Mouse (Mus musculus): Measurements from ENCODE around the gene Dennd6b. TPM values are rescaled to one million over a fixed set of nuclear protein-coding genes. Genes with fewer than 3 reads are reported as not detected.

Dennd6b gene
- polyA plus RNA-seq, 1 experiment from 2014 or later = 40.7 TPM

DNA sequence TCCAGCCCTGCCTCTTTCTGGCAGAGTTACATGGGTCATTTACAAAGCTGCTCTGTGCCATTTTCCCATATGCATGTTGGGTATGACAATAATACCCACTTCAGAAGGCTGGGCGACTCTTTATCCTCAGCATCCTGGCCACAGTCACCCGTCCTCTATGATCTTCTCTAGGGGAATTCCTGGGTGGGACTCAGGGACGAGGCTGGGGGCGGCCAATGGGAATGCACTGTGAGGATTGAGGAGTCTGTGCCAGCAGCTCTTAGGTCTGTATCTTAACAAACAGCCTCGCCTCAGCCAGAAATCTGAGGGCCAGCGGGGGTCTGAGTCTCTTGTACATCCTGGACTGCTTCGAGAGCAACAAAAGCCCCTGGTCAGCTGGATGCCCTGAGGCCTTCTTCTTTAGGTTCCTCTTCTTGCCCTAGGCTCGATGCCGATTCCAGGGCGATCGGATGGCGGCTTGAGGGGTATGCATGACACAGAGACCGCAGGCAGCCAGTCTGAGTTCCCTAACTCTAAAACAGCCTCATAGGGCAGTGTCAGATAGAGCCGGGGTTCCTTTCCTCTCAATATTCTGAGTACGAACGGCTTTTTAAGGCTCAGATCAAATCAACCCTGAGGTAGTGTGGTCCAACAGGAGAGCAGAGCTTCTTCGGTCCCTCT is 23.9 kb downstream of the Dennd6b start:
- Histone ChIP-seq H3K4me2 (peak overlapping the region; percentile 99), H3K4me1 (peaks cover 85% of the 10 kb centered on the region), H3K4me3 (peak overlapping the region; percentile 56), H3K27me3 (no peaks in the 10 kb centered on the region), H3K36me3 (ENCODE audit: poor library complexity, severe bottlenecking) (peaks cover 32% of the 10 kb centered on the region), H3K9me3 (replicated peaks) (no peaks in the 10 kb centered on the region), H3K27ac (peak overlapping the region; percentile 90), H3K9ac (peak overlapping the region; percentile 73)
- no peak for ATAC-seq
- 15% methylated on average over 17 of the region's 17 CpGs for whole genome bisulfite sequencing

DNA sequence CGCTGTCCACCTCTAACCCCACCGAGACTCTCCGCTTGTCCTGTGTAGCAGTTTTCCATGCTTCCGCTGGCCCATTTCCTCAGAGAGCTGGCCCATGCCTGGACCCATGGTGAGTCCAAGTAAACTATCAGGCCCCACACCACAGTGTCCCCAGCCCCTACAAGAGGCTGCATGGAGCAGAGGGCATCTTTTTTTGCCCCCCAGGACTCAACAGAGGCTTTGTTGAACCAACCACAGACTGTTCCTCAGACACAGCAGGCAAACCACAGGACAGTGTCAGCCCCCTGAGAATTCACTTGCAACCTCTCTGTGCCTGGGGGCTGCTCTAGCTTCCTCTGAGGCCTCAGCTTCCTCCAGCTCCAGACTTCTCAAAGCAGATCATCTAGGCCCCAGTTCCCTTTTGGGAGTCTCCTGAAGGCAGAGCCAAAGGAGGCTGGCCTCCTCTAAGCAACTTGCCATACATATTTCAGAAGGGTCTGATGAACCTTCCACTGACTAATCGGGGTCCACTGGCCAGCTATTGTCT is 24.7 kb downstream of the Dennd6b start:
- Histone ChIP-seq H3K9ac (no peak overlapping the region), H3K9me3 (replicated peaks) (no peaks in the 10 kb centered on the region), H3K4me1 (peaks cover 77% of the 10 kb centered on the region), H3K27ac (no peak overlapping the region), H3K27me3 (no peaks in the 10 kb centered on the region), H3K4me2 (peak overlapping the region; percentile 99; the same call in 1 of the 2 replicates), H3K36me3 (ENCODE audit: poor library complexity, severe bottlenecking) (peaks cover 40% of the 10 kb centered on the region), H3K4me3 (no peak overlapping the region)
- ATAC-seq = no peak
- 95% methylated on average over 5 of the region's 5 CpGs for WGBS

DNA sequence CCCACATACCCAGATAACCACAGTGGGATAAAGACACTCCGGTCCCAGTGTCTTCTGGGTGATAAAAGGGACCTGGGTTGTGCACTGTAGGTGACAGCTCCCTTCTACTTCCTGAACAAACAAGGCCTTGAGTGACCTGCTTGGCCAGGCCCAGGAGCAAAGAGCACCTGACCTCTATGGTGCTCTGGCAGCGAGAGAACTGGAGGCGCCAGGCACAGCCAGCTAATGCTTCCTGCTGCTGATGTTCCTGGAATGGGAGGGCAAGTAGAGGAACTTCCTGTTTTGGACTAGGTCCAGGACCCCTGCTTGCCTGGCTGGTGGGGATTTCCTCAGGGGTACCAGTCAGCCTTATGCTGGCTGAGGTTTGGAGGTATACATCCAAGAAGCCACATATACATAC is 26.2 kb downstream of the Dennd6b start:
- 0 out of 2 replicates have a peak overlapping the region, but pooled peaks have one; percentile 27 for H3K9ac ChIP-seq
- H3K4me1 ChIP-seq = peaks cover 62% of the 10 kb centered on the region
- no peaks in the 10 kb centered on the region for H3K9me3 ChIP-seq (replicated peaks)
- no peak overlapping the region for H3K4me3 ChIP-seq
- peaks cover 55% of the 10 kb centered on the region for H3K36me3 ChIP-seq (ENCODE audit: poor library complexity, severe bottlenecking)
- no peaks in the 10 kb centered on the region for H3K27me3 ChIP-seq
- H3K4me2 ChIP-seq = no peak overlapping the region
- WGBS = 73% methylated on average over 3 of the region's 3 CpGs
- no peak for ATAC-seq
- H3K27ac ChIP-seq = peak overlapping the region; percentile 41

DNA sequence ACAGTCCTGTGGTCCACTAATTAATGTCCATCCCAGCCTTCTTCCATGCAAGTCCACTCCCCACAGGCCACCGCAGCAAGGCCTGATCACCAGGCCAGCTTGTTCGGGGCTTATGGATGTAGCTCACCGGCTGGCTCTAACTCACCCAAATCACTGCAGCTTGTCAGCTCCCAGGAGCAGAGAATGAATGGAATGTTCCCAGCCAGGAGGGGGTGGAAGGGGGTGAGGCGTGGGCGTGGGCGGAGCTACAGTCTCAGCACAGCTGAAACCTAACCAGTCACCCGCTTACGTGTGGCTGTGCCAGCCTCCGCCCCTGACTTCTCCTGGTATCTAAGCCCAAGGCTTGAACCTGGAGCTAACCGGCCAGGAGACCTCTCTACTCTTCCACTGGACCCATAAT is 26.9 kb downstream of the Dennd6b start:
- H3K9me3 ChIP-seq (replicated peaks) = no peaks in the 10 kb centered on the region
- peak overlapping the region; percentile 60; the same call in 1 of the 2 replicates for H3K27ac ChIP-seq
- peak overlapping the region; percentile 15; the same call in 1 of the 2 replicates for H3K4me2 ChIP-seq
- peaks cover 56% of the 10 kb centered on the region for H3K4me1 ChIP-seq
- H3K27me3 ChIP-seq = no peaks in the 10 kb centered on the region
- 3% methylated on average over 10 of the region's 10 CpGs for WGBS
- peaks cover 61% of the 10 kb centered on the region for H3K36me3 ChIP-seq (ENCODE audit: poor library complexity, severe bottlenecking)
- peak overlapping the region; percentile 27; the same call in 1 of the 2 replicates for H3K9ac ChIP-seq
- peak; percentile 71 for ATAC-seq
- no peak overlapping the region for H3K4me3 ChIP-seq

DNA sequence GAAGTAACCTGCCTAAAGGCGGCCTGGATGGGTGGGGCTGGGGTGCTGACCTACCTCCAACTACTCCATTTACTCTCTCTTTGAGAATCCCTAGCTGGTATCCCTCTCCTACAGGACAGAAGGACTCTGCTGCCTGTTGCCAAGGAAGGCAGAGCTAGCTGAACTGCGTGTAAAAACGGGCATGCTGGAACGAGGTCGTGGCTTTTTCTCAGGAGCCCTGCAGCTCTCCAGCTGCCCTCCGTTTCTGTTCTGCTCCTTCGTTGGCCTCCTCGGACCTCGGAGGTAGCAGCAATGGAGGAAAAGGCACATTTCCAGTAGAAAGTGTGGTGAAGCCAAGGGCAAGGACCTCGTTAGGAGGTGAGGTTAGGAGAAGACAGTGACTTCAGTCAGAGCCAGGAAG is 27.4 kb downstream of the Dennd6b start:
- peak overlapping the region; percentile 60; the same call in 1 of the 2 replicates for H3K27ac ChIP-seq
- H3K4me2 ChIP-seq = peak overlapping the region; percentile 15; the same call in 1 of the 2 replicates
- no peaks in the 10 kb centered on the region for H3K27me3 ChIP-seq
- 52% methylated on average over 10 of the region's 10 CpGs for WGBS
- H3K4me3 ChIP-seq = no peak overlapping the region
- peaks cover 67% of the 10 kb centered on the region for H3K36me3 ChIP-seq (ENCODE audit: poor library complexity, severe bottlenecking)
- ATAC-seq = no peak
- H3K9me3 ChIP-seq (replicated peaks) = no peaks in the 10 kb centered on the region
- H3K4me1 ChIP-seq = peaks cover 50% of the 10 kb centered on the region
- peak overlapping the region; percentile 27; the same call in 1 of the 2 replicates for H3K9ac ChIP-seq

DNA sequence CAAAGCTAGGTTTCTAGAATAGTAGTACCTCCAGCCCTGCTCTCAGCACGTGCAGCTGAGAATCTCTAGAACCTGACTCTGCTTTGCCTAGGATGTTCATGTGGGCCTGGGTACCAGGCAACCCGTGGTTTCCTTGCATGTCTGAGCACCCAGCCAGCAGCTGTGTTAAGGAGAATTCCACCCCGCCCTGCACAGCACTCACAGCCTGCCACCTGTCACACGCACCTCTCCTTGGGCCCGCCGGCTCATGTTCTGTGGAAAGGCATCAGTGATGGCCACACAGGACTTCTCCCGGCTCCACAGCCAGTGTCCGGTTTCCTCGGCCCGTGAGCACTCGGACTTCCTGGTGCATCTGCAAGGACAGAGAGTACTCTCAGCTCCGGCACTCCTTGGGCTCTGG is 30.8 kb downstream of the Dennd6b start:
- no peaks in the 10 kb centered on the region for H3K9me3 ChIP-seq (replicated peaks)
- H3K4me3 ChIP-seq = no peak overlapping the region
- no peak overlapping the region for H3K4me2 ChIP-seq
- ATAC-seq = no peak
- H3K27me3 ChIP-seq = no peaks in the 10 kb centered on the region
- H3K4me1 ChIP-seq = peaks cover 18% of the 10 kb centered on the region
- peaks cover 96% of the 10 kb centered on the region for H3K36me3 ChIP-seq (ENCODE audit: poor library complexity, severe bottlenecking)
- H3K9ac ChIP-seq = no peak overlapping the region
- no peak overlapping the region for H3K27ac ChIP-seq
- 94% methylated on average over 12 of the region's 12 CpGs for WGBS

DNA sequence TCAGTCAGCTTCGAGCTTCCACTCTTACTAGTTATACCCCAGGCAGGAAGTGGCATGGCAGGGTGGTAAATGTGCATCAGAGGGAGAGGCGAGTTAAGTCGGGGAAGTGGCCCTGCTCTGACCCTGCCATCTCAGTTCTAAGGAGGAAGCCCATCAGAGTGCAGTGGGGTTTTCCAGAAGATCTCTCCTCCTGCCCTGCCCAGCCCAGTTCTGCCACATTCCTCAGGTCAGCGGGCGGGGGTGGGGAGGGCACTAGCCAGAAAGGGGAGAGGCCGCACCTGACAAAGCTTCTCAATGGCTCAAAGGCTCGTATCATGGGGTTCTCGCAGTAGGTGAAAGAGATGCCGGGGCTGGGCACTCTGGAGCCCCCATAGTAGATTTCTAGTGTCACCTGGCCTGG is 34.9 kb downstream of the Dennd6b start:
- H3K4me3 ChIP-seq = no peak overlapping the region
- H3K9me3 ChIP-seq (replicated peaks) = no peaks in the 10 kb centered on the region
- H3K4me2 ChIP-seq = no peak overlapping the region
- no peak overlapping the region for H3K9ac ChIP-seq
- no peaks in the 10 kb centered on the region for H3K27me3 ChIP-seq
- ATAC-seq = no peak
- H3K4me1 ChIP-seq = no peaks in the 10 kb centered on the region
- peaks cover 100% of the 10 kb centered on the region for H3K36me3 ChIP-seq (ENCODE audit: poor library complexity, severe bottlenecking)
- 95% methylated on average over 9 of the region's 9 CpGs for WGBS
- no peak overlapping the region for H3K27ac ChIP-seq

DNA sequence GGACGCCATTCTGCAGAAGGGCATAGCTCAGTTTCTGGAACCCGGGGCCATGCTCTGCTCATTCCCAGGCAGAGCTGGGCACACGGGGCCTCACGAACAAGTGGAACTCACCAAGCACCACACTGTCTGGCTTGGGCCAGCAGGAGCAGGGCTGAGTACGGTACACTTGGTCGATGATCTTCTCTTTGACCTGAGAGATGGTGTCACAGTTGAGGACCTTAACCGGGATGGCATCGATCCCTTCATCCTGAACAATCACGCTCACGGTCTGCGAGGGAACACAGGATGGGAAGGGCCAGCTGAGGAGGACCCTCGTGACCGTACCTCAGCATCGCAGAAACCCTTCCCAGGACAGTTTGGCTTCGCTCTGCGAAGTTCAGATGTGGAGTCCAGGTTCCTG is 37.8 kb downstream of the Dennd6b start:
- Histone ChIP-seq H3K4me1 (no peaks in the 10 kb centered on the region), H3K27ac (no peak overlapping the region), H3K36me3 (ENCODE audit: poor library complexity, severe bottlenecking) (peaks cover 100% of the 10 kb centered on the region), H3K4me3 (no peak overlapping the region), H3K9ac (no peak overlapping the region), H3K4me2 (no peak overlapping the region), H3K9me3 (replicated peaks) (no peaks in the 10 kb centered on the region), H3K27me3 (no peaks in the 10 kb centered on the region)
- ATAC-seq = no peak
- 95% methylated on average over 16 of the region's 16 CpGs for WGBS

DNA sequence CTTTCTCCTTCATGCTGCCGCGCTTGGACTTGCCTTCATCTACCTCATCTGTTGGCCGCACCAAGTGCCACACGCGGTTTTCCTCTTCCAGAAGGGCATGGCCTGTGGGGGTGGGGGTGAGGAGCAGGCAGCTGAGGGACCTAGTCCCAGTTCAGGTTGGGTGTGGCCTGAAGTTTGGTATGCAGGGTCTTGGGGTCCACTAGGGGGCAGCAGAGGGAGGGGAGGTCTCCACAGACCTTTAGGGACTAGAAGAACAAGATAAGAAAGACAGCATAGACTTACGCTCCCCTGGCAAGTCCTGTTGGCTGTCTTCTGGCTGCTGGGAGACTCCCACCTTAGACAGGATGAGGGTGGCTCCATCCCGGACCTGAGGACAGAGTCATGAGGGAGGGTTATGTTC is 38.3 kb downstream of the Dennd6b start:
- WGBS = 65% methylated on average over 7 of the region's 7 CpGs
- no peak overlapping the region for H3K4me2 ChIP-seq
- H3K4me3 ChIP-seq = no peak overlapping the region
- no peak overlapping the region for H3K9ac ChIP-seq
- peaks cover 98% of the 10 kb centered on the region for H3K36me3 ChIP-seq (ENCODE audit: poor library complexity, severe bottlenecking)
- H3K27ac ChIP-seq = no peak overlapping the region
- peak; percentile 27; the same call in 1 of the 2 replicates for ATAC-seq
- H3K4me1 ChIP-seq = no peaks in the 10 kb centered on the region
- no peaks in the 10 kb centered on the region for H3K9me3 ChIP-seq (replicated peaks)
- no peaks in the 10 kb centered on the region for H3K27me3 ChIP-seq

DNA sequence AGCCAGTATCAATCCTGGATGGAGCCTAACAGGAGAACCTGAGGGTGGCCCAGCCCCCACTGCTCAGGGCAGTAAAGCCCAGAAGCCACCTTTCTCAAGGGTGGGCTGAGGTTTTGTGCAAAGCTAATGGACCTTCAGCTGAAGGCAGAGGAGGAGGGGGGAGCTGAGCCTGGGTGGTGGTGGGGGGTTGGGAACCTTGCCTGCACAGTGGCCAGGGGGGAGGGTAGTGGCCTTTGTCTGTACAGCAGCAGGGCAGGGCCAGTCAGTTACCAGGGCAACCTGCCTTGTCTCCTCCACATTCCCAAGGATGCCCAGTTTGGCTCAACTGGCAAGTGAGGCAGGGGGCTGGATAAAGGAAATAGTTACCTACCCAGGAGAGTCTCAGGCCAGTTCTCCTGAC is 44.0 kb downstream of the Dennd6b start:
- peak overlapping the region; percentile 14; the same call in 1 of the 2 replicates for H3K9ac ChIP-seq
- peak overlapping the region; percentile 53 for H3K27ac ChIP-seq
- no peaks in the 10 kb centered on the region for H3K27me3 ChIP-seq
- peaks cover 41% of the 10 kb centered on the region for H3K36me3 ChIP-seq (ENCODE audit: poor library complexity, severe bottlenecking)
- peaks cover 36% of the 10 kb centered on the region for H3K4me1 ChIP-seq
- no peaks in the 10 kb centered on the region for H3K9me3 ChIP-seq (replicated peaks)
- H3K4me3 ChIP-seq = no peak overlapping the region
- peak; percentile 22; the same call in 1 of the 2 replicates for ATAC-seq
- H3K4me2 ChIP-seq = peak overlapping the region; percentile 16; the same call in 1 of the 2 replicates

DNA sequence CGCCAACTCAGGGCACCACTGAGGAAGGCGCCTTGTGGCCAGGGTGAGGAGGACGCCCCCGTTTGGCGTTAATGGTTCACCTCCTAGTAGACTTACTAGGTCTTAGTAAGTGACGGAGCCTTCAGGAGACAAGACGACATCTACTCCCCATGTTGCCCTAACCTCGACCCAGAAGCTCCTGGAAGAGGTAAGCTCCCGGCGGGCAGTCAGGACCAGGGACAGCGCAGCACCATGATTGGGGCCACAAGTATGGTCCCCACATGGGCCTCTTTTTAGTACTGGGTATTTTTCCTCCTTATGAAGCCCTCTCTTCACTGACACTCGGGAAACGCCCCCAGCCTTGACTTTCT is 46.3 kb downstream of the Dennd6b start:
- H3K4me2 ChIP-seq = peak overlapping the region; percentile 78
- peak overlapping the region; percentile 89; the same call in 1 of the 2 replicates for H3K27ac ChIP-seq
- H3K4me3 ChIP-seq = peak overlapping the region; percentile 75
- 2% methylated on average over 13 of the region's 13 CpGs for WGBS
- H3K9ac ChIP-seq = peak overlapping the region; percentile 88
- no peak for ATAC-seq
- no peaks in the 10 kb centered on the region for H3K27me3 ChIP-seq
- peaks cover 50% of the 10 kb centered on the region for H3K4me1 ChIP-seq
- H3K9me3 ChIP-seq (replicated peaks) = no peaks in the 10 kb centered on the region
- peaks cover 30% of the 10 kb centered on the region for H3K36me3 ChIP-seq (ENCODE audit: poor library complexity, severe bottlenecking)

DNA sequence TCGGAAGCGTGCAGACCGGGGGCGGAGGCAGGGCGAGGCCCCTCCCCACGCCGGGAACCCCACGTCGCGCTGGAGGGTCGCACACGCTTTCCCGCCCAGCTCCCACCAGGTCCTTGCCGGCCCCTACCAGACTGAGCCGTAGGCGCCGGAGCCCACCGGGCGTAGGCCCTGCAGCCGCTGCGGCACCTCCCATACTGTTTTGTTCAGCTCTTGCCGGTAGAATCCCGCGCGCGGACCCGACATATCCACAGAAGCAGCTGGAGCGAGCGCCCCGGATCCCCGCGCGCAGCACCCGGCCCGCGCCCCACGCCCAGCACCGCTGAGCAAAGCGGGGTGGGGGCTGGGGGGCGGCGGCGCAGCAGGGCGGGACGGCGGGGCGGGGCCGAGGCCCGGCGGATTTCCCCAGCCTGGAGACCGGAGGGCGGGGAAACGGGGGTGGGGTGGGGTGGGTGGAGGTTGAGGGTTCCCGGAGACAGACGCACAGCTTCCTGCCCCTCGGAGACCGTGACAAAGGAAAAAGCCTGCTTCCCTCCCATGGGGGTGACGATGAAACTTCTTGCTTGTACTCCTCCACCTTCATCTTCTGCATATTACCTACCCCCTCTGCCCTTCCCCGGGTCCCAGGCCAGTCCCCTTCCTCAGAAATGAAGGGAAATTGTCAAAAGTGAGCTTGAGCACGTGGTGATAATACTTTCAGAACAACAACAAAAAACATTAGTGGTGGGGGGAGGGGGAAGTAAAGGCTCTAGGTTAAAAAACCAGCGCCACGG is 46.8 kb downstream of the Dennd6b start, which contains the start of gene Mapk11:
TSS of gene Mapk11 (minus strand) at position 358 of the 770 bp plus-strand sequence.
- Histone ChIP-seq H3K36me3 (ENCODE audit: poor library complexity, severe bottlenecking) (peaks cover 30% of the 10 kb centered on the region), H3K4me2 (peak within 1 kb of the TSS; percentile 78), H3K9me3 (replicated peaks) (no peaks in the 10 kb centered on the region), H3K4me3 (peak within 1 kb of the TSS; percentile 75), H3K27ac (peak within 1 kb of the TSS; percentile 89), H3K4me1 (peaks cover 50% of the 10 kb centered on the region), H3K9ac (peak within 1 kb of the TSS; percentile 88), H3K27me3 (no peaks in the 10 kb centered on the region)
- WGBS = 0% methylated on average over 46 of the region's 61 CpGs
- peak; percentile 73 for ATAC-seq
